Mouse (Mus musculus): ENCODE data around the gene Cep170.
"Not testable (repeated sequence)": the region's sequence is repeated elsewhere in the genome, so short reads cannot be mapped to it uniquely, and the experiment has no call there.

Gene Cep170

DNA sequence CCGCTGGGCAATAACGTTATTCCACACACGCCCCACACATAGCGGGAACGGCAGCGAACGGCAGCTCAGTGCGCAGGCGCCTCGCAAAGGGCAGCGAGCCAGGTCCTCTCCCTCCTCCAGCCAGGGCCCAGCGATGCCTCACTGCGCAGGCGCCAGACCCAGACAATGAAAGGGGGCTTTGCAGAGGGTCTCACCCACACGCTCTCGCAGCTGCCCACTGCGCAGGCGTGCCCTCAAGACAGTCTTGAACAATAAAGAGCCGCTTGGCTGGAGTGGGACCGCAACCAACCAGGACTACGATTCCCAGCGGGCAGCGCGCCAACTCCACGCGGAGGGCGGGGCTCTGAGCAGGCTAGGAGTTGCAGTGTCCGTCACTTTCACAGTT lies at the start of gene Cep170:
Gene Cep170, minus strand, starts transcription at position 32 of the 385 bp plus-strand sequence.
- peak; percentile 100 for DNase-seq (ENCODE audit: low read depth, low spot score)

- peak; percentile 77 for DNase-seq (ENCODE audit: low read depth, low spot score)
These were observed 48.2 kb upstream of the Cep170 start for GRCm38 (mm10) chr1:176861981-176862644.

DNA sequence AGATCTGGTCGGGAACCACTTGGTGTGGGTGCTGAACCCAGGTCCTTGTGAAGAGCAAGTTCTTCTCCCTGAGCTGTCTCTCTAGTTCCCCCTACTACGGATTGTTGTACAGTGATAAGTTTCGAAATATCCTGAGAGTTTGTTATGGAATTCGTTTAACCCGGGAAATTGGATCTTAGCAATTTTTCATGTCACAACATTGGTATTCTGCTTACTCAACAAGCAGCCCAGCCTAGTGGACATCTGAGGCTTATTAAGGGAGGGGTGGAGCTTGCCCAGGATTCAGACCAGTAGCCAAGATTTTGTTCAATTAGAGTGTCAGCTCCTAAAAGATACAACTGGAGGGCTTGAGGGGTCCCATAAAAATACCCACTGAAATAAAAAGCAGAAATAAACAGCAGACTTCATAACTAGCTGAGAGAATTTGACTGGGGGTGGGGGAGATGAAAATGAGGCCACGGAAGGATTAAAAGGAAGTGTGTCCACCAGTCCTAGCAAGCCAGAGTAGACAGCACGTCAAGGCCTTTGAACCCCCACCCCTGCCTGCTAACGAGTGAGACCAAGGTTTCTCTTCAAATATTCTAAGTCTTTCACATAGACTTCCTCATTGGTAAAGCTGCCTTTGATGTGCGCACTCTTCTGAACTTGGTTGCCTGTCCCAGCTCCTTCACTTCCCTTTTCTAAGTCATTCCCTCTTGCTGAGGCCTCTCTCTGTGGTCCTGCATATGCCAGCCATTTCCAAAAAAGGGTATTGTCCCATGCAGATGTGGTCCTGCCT lies 39.1 kb upstream of the Cep170 start:
- no peak for DNase-seq (ENCODE audit: low read depth, low spot score)

GRCm38 (mm10) chr1:176851401-176851800 lies 37.5 kb upstream of the Cep170 start:
- no peak for DNase-seq (ENCODE audit: low read depth, low spot score)

DNA sequence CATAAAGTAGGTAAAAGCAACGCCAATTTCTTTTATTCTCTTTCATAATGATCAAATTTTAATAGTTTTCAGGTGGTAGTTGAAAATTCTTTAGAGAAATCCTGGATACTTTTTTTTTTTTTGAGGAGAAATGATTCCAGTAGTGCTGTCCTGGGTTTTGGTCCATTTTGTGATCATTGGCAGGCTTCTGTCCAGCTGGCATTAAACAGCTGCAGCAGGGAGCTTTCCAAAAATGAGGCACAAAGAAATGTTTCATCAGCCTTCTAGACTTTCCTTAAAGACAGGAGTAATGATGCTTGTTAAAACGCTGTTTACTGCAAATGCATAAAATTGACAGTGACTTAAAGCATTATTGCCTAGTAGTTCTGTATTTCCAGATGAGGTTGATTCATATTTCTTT lies 35.5 kb upstream of the Cep170 start:
- DNase-seq (ENCODE audit: low read depth, low spot score), result no peak

- no peak for DNase-seq (ENCODE audit: low read depth, low spot score)
These were observed 34.9 kb upstream of the Cep170 start for GRCm38 (mm10) chr1:176848613-176849290.

- no peak for DNase-seq (ENCODE audit: low read depth, low spot score)
These were observed 33.4 kb upstream of the Cep170 start for GRCm38 (mm10) chr1:176847118-176847859.

DNA sequence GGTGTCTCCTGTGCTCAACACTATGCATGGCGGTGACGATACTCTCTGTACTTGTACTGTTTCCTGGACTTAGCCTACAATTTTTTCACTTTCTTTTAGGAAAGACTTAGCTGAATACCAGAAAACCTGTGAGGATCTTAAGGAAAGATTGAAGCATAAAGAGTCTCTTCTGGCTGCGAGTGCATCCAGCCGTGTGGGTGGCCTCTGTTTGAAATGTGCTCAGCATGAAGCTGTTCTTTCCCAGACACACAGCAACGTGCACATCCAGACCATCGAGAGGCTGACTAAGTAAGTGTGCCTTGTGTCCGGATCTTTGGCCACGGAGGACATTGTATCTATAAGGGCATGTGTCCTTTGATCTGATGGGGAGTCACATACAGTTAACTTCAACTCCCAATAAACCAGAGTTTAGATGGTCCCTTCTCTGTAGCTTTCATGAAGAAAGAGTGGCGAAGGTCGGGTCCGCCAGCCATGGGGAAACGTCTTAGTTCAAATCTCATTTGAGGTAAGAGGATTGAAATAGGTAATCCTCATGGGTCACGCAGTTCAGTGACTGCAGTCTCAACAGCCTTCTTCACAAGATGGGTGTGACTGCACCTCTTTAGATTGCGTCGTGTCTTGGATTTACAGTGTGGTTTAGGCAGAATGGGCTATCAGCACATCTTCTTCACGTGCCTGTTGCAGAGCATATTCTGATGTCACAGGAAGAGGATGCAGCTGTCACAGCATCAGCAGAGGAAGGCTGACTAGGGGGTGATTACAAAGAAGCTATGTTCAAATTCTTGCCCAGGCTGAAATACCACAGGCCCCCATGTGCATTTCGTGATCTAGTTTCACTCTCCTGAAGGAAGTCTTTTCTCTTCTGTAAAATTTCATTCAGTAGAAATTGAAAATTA lies 31.5 kb upstream of the Cep170 start:
- DNase-seq (ENCODE audit: low read depth, low spot score), result no peak

- DNase-seq (ENCODE audit: low read depth, low spot score), result not testable (repeated sequence)
These were observed 22.7 kb upstream of the Cep170 start for GRCm38 (mm10) chr1:176836562-176836961.

GRCm38 (mm10) chr1:176835501-176836294 lies 21.8 kb upstream of the Cep170 start:
- DNase-seq (ENCODE audit: low read depth, low spot score), result peak; percentile 33

DNA sequence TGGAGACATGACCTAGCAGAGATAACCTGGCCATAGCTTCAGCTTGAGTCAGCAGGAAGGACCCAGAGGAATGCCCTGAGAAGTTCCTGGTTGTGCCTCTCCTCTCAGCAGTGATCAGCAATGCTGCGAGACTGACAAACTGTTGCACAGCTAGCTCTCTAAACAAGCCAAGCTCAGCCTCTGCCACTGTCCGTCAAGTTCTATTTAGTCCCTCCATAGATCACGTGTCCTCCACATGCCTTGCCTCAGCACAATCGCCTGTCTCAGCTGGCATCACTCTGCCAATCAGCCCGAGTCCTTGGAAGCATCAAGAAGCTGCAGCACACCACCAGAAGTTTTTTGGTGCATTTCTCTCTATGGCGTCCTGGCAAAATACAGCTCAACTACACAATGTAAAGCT lies 21.0 kb upstream of the Cep170 start:
- DNase-seq (ENCODE audit: low read depth, low spot score), result no peak

DNA sequence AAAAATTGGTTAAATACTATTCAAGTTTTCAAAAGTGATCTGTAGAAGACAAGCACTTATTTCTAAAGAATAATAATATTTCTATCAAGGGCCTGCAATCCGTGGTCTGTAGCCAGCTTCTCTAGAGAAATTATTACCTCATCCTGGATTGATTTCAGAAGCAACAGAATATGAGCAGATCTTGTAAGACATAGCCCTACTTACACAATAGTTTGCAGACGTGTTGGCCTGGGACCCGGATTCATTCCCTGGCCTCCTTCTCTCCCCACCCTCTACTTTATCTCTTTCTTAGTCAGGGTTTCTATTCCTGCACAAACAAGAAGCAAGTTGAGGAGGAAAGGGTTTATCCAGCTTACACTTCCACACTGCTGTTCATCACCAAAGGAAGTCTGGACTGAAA lies 20.1 kb upstream of the Cep170 start:
- no peak for DNase-seq (ENCODE audit: low read depth, low spot score)

DNA sequence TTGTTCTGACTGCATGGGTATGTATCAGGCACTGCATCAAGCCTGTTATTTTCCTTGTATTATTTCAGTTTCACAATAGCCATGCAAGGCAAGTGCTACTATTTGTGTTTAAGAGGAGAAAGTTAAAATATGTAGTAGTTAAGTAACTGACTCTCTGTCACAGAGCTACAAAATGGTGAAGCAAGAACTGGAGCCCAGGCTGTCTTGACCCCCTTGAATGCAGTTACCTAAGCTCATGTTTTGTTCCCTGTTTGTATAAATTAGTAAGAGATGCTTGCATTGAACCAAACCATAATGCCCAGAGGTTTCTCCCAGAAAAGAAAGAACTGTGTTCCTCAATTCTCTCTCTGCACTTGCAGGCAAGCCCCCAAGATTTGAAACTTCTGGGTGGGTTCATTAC lies 19.4 kb upstream of the Cep170 start:
- DNase-seq (ENCODE audit: low read depth, low spot score), result no peak

DNA sequence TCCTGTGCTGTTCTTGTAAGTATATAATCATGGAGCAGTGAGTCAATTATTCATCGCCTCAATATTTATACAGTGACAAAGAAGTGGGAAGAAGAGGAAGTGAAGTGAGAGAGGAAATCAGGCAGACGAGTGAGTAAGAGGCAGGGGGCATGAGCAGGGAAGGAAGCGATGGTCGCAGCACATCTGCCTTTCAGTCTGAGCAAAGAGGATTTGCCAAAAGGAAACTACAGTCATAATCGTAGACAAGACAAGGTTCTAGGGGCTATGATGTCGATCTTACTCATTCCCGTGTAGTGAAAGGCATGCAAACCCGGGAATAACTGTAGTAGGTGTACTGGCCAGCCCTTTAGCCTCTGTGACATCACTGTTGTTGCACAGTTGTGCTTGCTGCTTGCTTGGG lies 18.7 kb upstream of the Cep170 start:
- DNase-seq (ENCODE audit: low read depth, low spot score), result no peak

DNA sequence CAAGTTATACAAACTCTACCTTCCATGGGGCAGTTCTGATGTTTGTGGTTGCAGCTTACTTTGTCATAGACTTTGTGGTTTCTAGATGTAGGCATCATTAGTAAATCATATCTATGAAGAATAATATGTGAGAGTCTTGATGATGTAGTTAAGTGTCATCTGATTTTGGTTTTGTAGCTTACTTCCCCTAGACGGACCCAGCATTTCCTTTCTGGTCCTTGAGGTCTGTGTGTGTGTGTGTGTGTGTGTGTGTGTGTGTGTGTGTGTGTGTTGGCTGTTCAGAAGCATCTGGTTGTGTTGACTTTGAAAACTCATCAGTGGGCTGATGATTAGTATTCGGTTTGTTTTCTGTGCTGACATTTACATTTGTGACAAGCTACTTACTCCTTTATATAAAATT lies 18.2 kb upstream of the Cep170 start:
- no peak for DNase-seq (ENCODE audit: low read depth, low spot score)

- no peak for DNase-seq (ENCODE audit: low read depth, low spot score)
These were observed 14.8 kb upstream of the Cep170 start for GRCm38 (mm10) chr1:176828666-176829065.

DNA sequence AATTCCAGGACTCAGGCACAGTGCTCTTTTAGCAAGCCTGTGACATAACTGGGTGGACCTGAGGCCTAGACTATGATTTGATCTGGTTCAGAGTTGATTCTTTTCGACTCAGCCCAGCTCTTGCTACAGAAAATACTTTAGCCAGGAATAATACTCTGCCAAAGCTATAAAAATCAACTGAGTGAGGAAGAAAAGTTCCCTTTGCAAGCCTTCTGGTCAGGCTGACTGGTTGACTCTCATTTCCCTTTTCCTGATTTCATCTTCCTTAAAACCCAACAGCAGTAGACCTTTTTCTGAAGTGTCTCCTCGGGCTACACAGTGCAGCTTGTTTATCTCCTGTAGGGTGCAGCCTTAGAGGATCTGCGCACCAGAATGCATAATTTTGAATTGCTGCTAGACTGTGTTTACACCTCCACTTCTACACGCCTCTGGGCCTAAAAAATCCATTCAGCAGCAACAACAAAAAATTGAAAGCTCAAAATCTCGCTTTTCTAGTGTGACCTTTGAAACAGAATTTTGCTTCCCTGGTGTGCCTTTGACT lies 14.1 kb upstream of the Cep170 start:
- DNase-seq (ENCODE audit: low read depth, low spot score), result no peak

DNA sequence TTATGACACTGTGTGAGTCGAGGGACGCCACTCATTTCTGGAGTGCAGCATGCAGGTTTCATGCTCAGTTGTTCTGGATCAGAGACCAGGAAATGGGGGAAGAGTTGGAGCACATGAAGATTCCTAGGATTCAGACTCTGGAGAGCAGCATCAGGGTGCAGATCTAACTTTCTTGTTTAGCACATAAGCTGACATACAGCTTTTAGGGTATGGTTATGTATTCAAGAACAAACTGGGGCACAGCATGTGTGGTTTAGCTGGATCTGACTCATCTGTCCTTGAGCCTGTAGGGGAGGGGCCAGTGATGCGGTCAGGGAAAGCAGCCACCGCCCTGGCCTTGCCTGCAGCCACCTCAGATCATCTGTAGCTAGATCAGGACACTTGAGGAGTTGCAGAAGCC lies 13.5 kb upstream of the Cep170 start:
- DNase-seq (ENCODE audit: low read depth, low spot score), result no peak

DNA sequence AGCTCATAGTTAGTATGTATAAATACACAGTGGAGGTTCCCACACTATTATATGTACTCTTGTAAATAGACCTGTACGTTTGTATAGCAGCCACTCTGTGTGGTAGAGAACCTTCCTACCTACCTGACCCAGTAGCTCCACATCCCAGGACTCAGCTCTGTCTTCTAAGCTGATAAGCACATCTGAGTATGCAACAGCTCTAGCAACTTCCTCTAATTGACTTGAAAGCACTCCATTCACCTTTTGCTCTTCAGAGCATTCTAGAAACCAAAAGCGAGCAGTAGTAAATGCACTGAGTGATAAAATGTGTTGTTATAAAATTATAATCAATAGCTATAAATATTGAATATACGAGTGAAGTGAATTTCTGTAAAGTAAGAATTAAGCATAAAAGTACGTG lies 13.1 kb upstream of the Cep170 start:
- DNase-seq (ENCODE audit: low read depth, low spot score), result no peak

- no peak for DNase-seq (ENCODE audit: low read depth, low spot score)
These were observed 12.3 kb upstream of the Cep170 start for GRCm38 (mm10) chr1:176826186-176826585.
